Mouse (Mus musculus) retina, postnatal 7 days (tissue): ENCODE measurements at regions not wholly inside any gene's neighbourhood (a gene's known extent, or its start where the extent isn't known, plus 50 kb on each side); places are given as distances from the start of the nearest gene placed in this dataset.

Experiments used
- DNase-seq: peaks from one replicate; pipeline ENCODE4 v3.0.0-alpha.2; 2012; ENCODE audit warnings: low read depth, low spot score

GRCm38 (mm10) chr4:37647051-37647450, 695.5 kb upstream of the Lingo2 start:
- peak; percentile 2 for DNase-seq
